Mouse (Mus musculus): ENCODE measurements around the gene Vwa1.

DNA sequence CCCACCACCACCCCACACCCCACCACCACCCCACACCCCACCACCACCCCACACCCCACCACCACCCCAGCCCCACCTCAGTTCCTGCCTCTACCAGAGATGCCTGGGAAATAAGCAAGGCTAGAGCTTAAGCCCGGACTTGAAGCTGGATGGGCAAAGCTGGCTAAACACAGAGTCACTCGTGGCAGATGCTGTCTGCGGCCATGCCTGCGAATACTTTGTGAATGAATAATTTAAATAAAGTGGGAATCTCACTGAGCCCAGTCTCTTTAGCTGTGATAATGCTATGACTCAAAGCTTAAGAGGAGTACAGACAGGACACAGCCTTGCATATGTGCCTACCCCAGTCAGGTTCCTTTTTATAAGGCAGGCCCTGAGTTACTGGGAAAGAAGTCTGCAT, 5.0 kb upstream of the Vwa1 start:
- TF ChIP-seq ZNF384 (IDR thresholded peaks at IDR 0.05; ENCODE audit: low read depth, low read length): no peak
- no peak for TF ChIP-seq E2F4 (IDR thresholded peaks at IDR 0.05; ENCODE audit: insufficient replicate concordance, low read depth, low read length)
- no peak for TF ChIP-seq CTCF (conservative IDR thresholded peaks at IDR 0.05 in 1 of 2, IDR thresholded peaks at IDR 0.05 in 1 of 2; ENCODE audit: low read depth in 2 of 2, low read length in 2 of 2)

All from CH12.LX (cell line).